Mouse (Mus musculus) intestine, postnatal 0 days (tissue): ENCODE measurements around the gene Ttc36. TPM values are rescaled to one million over a fixed set of nuclear protein-coding genes. Genes with fewer than 3 reads are reported as not detected.

Experiments used
- ATAC-seq: fragments of 200-750 bp; cut with Nextera tagmentation; 2 replicates; pipeline ENCODE4 v1.8.0; 2017; ENCODE audit warnings: mild to moderate bottlenecking, moderate TSS enrichment, moderate library complexity
- H3K27ac ChIP-seq: fragments of 300-500 bp; sonication (generic); 2 replicates; pipeline ENCODE4 v1.5.1; 2014; ENCODE audit warnings: mild to moderate bottlenecking, low read depth, low read length, moderate library complexity
- H3K27me3 ChIP-seq: fragments of 300-500 bp; sonication (generic); replicated peaks from 2 replicates; pipeline ENCODE4 v1.6.1; 2014; ENCODE audit warnings: low read length, mixed read lengths; ENCODE audit not compliant: control insufficient read depth, insufficient read depth
- H3K36me3 ChIP-seq: fragments of 300-500 bp; sonication (generic); 2 replicates; pipeline ENCODE4 v1.6.1; 2014; ENCODE audit warnings: mild to moderate bottlenecking, moderate library complexity; ENCODE audit not compliant: control insufficient read depth, insufficient read depth
- H3K4me1 ChIP-seq: fragments of 300-500 bp; sonication (generic); replicated peaks from 2 replicates; pipeline ENCODE4 v1.6.1; 2014; ENCODE audit warnings: antibody characterized with exemption, low read length, mixed read lengths; ENCODE audit not compliant: control insufficient read depth, insufficient read depth
- H3K4me2 ChIP-seq: fragments of 300-500 bp; sonication (generic); replicated peaks from 2 replicates; pipeline ENCODE4 v1.6.1; 2014; ENCODE audit warnings: low read depth, mild to moderate bottlenecking, moderate library complexity
- H3K4me3 ChIP-seq: fragments of 300-500 bp; sonication (generic); 2 replicates; pipeline ENCODE4 v1.5.1; 2014; ENCODE audit warnings: low read depth, low read length
- H3K9ac ChIP-seq: fragments of 300-500 bp; sonication (generic); 2 replicates; pipeline ENCODE4 v1.6.1; 2014; ENCODE audit warnings: mild to moderate bottlenecking, low read depth, low read length
- H3K9me3 ChIP-seq: fragments of 300-500 bp; sonication (generic); 2 replicates; pipeline ENCODE4 v1.6.1; 2016; ENCODE audit warnings: mixed run types; ENCODE audit not compliant: control insufficient read depth
- CTCF ChIP-seq: sonication (generic); IDR thresholded peaks from 2 replicates; pipeline ENCODE4 v1.5.1; 2016; ENCODE audit warnings: low read depth, mild to moderate bottlenecking, control low read depth, antibody characterized with exemption, moderate library complexity
- WGBS: fragments of 180-500 bp; shearing (Covaris S2); extraction: QIAGEN DNeasy Blood & Tissue Kit; methylation state at CpG from one replicate; pipeline ENCODE4 v1.1.7; 2014; 5-methylcytosine and 5-hydroxymethylcytosine counted together
- polyA plus RNA-seq: library from polyadenylated mRNA; unstranded; fragments of >200 nt; fragmentation: Nextera tagmentation; extraction: Ambion mirVana; gene quantifications from 2 replicates; pipeline ENCODE4 v1.2.1, GENCODE M21; 2015

Ttc36 gene
- polyA plus RNA-seq: 3.2 and 4.0 TPM in 2 replicates

- 44% methylated on average over 4 of the region's 4 CpGs for WGBS
- ATAC-seq: no peak
- H3K9ac ChIP-seq: no peak within 1 kb of the TSS
- H3K27ac ChIP-seq: no peak within 1 kb of the TSS
- H3K9me3 ChIP-seq: no peaks in the 10 kb centered on the region
- H3K4me3 ChIP-seq: no peak within 1 kb of the TSS
- TF ChIP-seq CTCF: no peak
- H3K27me3 ChIP-seq: no peaks in the 10 kb centered on the region
- no peak within 1 kb of the TSS for H3K4me2 ChIP-seq
- peaks cover 28% of the 10 kb centered on the region for H3K36me3 ChIP-seq
- H3K4me1 ChIP-seq: 0 out of 2 replicates have a peak, but pooled peaks cover 6% of the 10 kb centered on the region
Observed at GRCm38 (mm10) chr9:44802808-44803450, at the start of gene Ttc36. Gene Ttc36 (minus strand): TSS chr9:44803072.

DNA sequence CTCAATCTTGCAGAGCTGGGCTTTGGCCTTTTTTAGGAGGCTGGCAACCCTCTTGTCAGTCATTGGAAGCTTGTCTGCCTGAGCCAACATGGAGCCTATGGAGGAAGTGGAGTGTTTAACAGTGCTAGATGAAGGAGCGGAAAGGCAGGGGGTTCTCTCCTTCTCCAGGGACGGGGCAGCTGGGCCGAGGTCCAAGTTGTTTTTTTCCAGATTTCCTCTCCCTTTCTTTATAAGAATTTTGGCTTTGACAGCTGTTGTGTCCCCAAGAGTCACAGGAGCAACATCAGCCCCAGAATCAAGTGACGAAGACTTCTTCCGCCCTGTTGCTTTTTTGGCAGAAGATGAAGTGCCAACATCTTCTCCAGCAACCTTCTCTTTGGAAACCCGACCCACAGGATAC is 44.6 kb upstream of the Ttc36 start:
- no peak for TF ChIP-seq CTCF
- Histone ChIP-seq H3K4me1 (no peaks in the 10 kb centered on the region), H3K36me3 (peaks cover 70% of the 10 kb centered on the region), H3K4me3 (no peak overlapping the region), H3K9me3 (no peaks in the 10 kb centered on the region), H3K4me2 (no peak overlapping the region), H3K27ac (no peak overlapping the region), H3K9ac (no peak overlapping the region), H3K27me3 (no peaks in the 10 kb centered on the region)
- 83% methylated on average over 6 of the region's 6 CpGs for WGBS
- ATAC-seq: no peak

DNA sequence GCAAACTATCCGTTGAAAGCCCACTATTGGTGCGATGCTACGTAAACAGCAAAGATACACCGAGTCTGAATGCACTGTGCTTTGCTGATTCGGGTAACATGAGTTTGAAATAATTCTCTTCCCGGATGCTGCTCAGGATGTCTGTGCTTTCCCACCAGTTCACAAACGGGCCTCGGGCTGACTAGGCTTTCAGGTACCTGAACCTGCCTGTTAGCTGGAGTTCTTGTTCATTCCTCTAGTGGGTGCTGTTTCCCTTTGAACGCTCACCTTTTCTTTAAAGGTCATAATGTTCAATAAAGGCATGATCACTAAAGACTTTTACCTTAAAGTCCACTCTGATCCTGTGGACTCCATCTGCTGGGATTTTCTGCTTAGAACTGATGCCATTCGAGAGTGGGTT is 38.4 kb upstream of the Ttc36 start:
- H3K27me3 ChIP-seq: no peaks in the 10 kb centered on the region
- no peak for ATAC-seq
- no peak overlapping the region for H3K9ac ChIP-seq
- no peak overlapping the region for H3K4me3 ChIP-seq
- H3K9me3 ChIP-seq: no peaks in the 10 kb centered on the region
- H3K36me3 ChIP-seq: peaks cover 60% of the 10 kb centered on the region
- no peaks in the 10 kb centered on the region for H3K4me1 ChIP-seq
- TF ChIP-seq CTCF: peak; percentile 78
- no peak overlapping the region for H3K27ac ChIP-seq
- WGBS: 81% methylated on average over 10 of the region's 10 CpGs
- no peak overlapping the region for H3K4me2 ChIP-seq

GRCm38 (mm10) chr9:44836439-44836838 is 33.6 kb upstream of the Ttc36 start:
- Histone ChIP-seq H3K36me3 (peaks cover 64% of the 10 kb centered on the region), H3K4me2 (no peak overlapping the region), H3K9me3 (no peaks in the 10 kb centered on the region), H3K27ac (no peak overlapping the region), H3K27me3 (no peaks in the 10 kb centered on the region), H3K4me3 (no peak overlapping the region), H3K9ac (no peak overlapping the region), H3K4me1 (no peaks in the 10 kb centered on the region)
- no peak for ATAC-seq
- WGBS: 46% methylated on average over 7 of the region's 7 CpGs
- peak; percentile 86 for TF ChIP-seq CTCF

GRCm38 (mm10) chr9:44832356-44832755 is 29.5 kb upstream of the Ttc36 start:
- ATAC-seq: no peak
- H3K9ac ChIP-seq: no peak overlapping the region
- WGBS: 78% methylated on average over 4 of the region's 4 CpGs
- peaks cover 88% of the 10 kb centered on the region for H3K36me3 ChIP-seq
- H3K4me2 ChIP-seq: no peak overlapping the region
- no peaks in the 10 kb centered on the region for H3K27me3 ChIP-seq
- H3K9me3 ChIP-seq: no peaks in the 10 kb centered on the region
- no peak for TF ChIP-seq CTCF
- H3K27ac ChIP-seq: no peak overlapping the region
- H3K4me1 ChIP-seq: no peaks in the 10 kb centered on the region
- H3K4me3 ChIP-seq: no peak overlapping the region

GRCm38 (mm10) chr9:44830506-44830905 is 27.6 kb upstream of the Ttc36 start:
- WGBS: 76% methylated on average over 2 of the region's 2 CpGs
- ATAC-seq: no peak
- Histone ChIP-seq H3K4me1 (no peaks in the 10 kb centered on the region), H3K4me2 (no peak overlapping the region), H3K27me3 (no peaks in the 10 kb centered on the region), H3K36me3 (peaks cover 94% of the 10 kb centered on the region), H3K4me3 (no peak overlapping the region), H3K27ac (no peak overlapping the region), H3K9ac (no peak overlapping the region), H3K9me3 (no peaks in the 10 kb centered on the region)
- no peak for TF ChIP-seq CTCF
